Mouse (Mus musculus): ENCODE data around the gene Gm11444.

DNA sequence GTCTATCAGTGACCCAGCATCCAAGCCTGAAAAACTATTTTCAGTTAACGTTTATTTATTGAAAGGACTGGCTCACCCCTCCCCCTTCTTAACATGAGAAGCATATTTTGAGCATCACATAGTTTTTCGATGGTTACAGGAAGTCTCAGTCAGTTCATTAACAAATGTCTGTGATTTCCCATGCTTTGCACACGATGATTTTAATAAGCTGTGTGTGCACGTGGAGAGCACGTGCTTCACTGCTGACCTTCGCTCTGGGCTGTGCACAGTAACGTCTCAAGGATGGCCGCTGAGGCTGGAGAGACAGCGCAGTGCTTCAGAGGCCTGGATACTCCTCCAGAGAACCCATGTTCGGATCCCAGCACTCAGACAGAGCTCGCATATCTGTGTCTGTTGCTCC, 42.8 kb downstream of the Gm11444 start:
- TF ChIP-seq CTCF (IDR thresholded peaks at IDR 0.05; ENCODE audit: insufficient read depth, low read length) (no peak), POLR2A (IDR thresholded peaks at IDR 0.05; ENCODE audit: borderline replicate concordance, extremely low read depth, low read depth, low read length) (no peak)

Measured in lung, adult 2 months (tissue).